Mouse (Mus musculus) heart, embryonic 11.5 days (tissue): ENCODE measurements at regions not wholly inside any gene's neighbourhood (a gene's known extent, or its start where the extent isn't known, plus 50 kb on each side); places are given as distances from the start of the nearest gene placed in this dataset.
"Not testable (repeated sequence)": the region's sequence is repeated elsewhere in the genome, so short reads cannot be mapped to it uniquely, and the experiment has no call there.

Experiments
- ATAC-seq: fragments of 200-750 bp; cut with Nextera tagmentation; replicated peaks from 2 replicates; pipeline ENCODE4 v1.8.0; 2017; ENCODE audit warnings: moderate library complexity; ENCODE audit not compliant: insufficient number of reproducible peaks, low FRiP score, low TSS enrichment
- H3K27ac ChIP-seq: fragments of 300-500 bp; sonication (generic); 2 replicates; pipeline ENCODE4 v1.5.1; 2014; ENCODE audit warnings: mild to moderate bottlenecking, low read depth, low read length
- H3K27me3 ChIP-seq: fragments of 300-500 bp; sonication (generic); 2 replicates; pipeline ENCODE4 v1.6.1; 2014; ENCODE audit warnings: mild to moderate bottlenecking, low read length, mixed read lengths; ENCODE audit not compliant: control insufficient read depth, insufficient read depth
- H3K36me3 ChIP-seq: fragments of 300-500 bp; sonication (generic); 2 replicates; pipeline ENCODE4 v1.6.1; 2014; ENCODE audit warnings: mild to moderate bottlenecking, low read length, moderate library complexity, mixed read lengths; ENCODE audit not compliant: control insufficient read depth, insufficient read depth
- H3K4me1 ChIP-seq: fragments of 300-500 bp; sonication (generic); 2 replicates; pipeline ENCODE4 v1.6.1; 2014; ENCODE audit warnings: low read length; ENCODE audit not compliant: control insufficient read depth, insufficient read depth
- H3K4me2 ChIP-seq: fragments of 300-500 bp; sonication (generic); 2 replicates; pipeline ENCODE4 v1.6.1; 2014; ENCODE audit warnings: mild to moderate bottlenecking, moderate library complexity
- H3K4me3 ChIP-seq: fragments of 300-500 bp; sonication (generic); 2 replicates; pipeline ENCODE4 v1.5.1; 2014; ENCODE audit warnings: low read depth, low read length
- H3K9ac ChIP-seq: fragments of 300-500 bp; sonication (generic); 2 replicates; pipeline ENCODE4 v1.6.1; 2014; ENCODE audit warnings: mild to moderate bottlenecking, low read depth, low read length, moderate library complexity
- H3K9me3 ChIP-seq: fragments of 300-500 bp; sonication (generic); replicated peaks from 2 replicates; pipeline ENCODE4 v1.6.1; 2016; ENCODE audit warnings: low read length; ENCODE audit not compliant: control insufficient read depth
- WGBS: fragments of 180-500 bp; shearing (Covaris S2); extraction: QIAGEN DNeasy Blood & Tissue Kit; methylation state at CpG from one replicate; pipeline ENCODE4 v1.1.7; 2014; ENCODE audit not compliant: insufficient replicate concordance; 5-methylcytosine and 5-hydroxymethylcytosine counted together

DNA sequence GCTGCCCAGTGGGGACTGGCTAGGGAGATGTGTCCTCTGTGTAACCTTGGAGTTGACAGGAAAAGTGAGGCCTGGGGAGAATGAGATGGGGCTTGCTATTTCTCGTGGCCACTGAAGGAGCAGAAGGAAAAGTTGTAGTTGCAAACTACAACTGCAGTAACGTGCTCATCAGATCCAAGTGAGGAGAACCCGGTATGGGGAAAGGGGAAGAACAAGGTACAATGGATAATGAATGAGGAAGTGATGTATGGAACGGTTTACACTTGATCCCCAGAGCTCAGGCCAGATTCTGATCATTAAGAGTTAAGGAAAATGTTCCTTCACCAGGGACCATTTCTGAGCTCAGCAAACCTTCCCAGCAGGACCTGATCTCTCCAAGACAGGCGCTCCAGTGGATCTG lies 92.6 kb downstream of the Phlda1 start:
- WGBS, result 80% methylated on average over 5 of the region's 5 CpGs

DNA sequence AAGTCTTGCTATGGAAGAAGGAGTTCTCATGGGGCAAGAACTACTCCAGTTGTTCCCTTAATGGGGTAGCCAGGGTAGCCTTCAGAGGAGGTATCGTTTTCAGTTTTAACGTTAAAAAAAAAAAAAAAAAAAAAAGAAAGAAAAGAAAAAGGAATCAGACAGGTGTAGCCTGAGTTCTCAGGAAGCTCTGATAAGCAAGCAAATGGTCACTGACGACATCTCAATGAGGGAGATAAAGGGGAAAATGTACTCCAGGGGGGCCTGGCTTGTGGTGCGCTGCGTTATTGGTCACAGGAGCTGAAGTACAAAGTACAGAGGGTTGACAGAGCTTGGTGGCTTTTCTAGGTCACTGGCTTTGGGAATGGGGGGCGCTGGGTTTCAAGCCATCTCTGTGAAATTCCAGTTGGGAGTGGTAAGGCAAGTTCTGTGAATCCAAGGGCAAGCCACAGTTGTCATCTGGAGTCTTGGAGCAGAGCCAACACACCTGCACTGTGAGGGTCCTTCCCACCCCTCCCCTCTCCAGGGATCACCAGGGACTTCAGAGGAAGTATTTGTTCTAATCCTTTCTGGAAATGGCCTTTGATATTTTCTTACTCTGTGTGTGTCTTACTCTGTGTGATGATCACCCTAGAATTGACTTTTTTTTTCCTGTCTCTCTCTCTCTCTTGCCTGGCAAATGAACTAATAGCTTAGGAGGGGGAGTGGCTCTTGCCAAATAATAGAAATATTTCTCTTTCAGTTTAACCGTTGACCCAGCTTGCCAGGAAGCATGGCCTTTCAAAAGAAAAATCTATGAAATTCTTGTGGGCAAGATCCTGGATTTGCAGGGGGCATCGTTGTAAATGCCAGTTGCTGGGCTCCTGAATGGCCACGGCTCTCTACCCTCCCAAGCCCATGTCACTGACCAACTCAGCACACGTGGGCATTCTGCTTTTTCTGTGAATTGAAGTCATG lies 93.5 kb downstream of the Phlda1 start:
- H3K9me3 ChIP-seq, result no peaks in the 10 kb centered on the region; the same call in 1 of the 2 replicates
- H3K27me3 ChIP-seq, result no peaks in the 10 kb centered on the region
- WGBS, result 46% methylated on average over 10 of the region's 10 CpGs
- H3K36me3 ChIP-seq, result no peaks in the 10 kb centered on the region
- no peak overlapping the region for H3K27ac ChIP-seq
- no peak overlapping the region for H3K9ac ChIP-seq
- H3K4me3 ChIP-seq, result no peak overlapping the region
- H3K4me2 ChIP-seq, result no peak overlapping the region
- ATAC-seq, result no peak
- peaks cover 29% of the 10 kb centered on the region for H3K4me1 ChIP-seq

More for the DNA sequence above, 92.6 kb downstream of the Phlda1 start:
- Histone ChIP-seq H3K4me2 (no peak overlapping the region), H3K36me3 (no peaks in the 10 kb centered on the region), H3K9ac (no peak overlapping the region), H3K27ac (no peak overlapping the region), H3K9me3 (no peaks in the 10 kb centered on the region; the same call in 1 of the 2 replicates), H3K4me1 (peaks cover 34% of the 10 kb centered on the region), H3K27me3 (no peaks in the 10 kb centered on the region), H3K4me3 (no peak overlapping the region)
- ATAC-seq, result no peak

DNA sequence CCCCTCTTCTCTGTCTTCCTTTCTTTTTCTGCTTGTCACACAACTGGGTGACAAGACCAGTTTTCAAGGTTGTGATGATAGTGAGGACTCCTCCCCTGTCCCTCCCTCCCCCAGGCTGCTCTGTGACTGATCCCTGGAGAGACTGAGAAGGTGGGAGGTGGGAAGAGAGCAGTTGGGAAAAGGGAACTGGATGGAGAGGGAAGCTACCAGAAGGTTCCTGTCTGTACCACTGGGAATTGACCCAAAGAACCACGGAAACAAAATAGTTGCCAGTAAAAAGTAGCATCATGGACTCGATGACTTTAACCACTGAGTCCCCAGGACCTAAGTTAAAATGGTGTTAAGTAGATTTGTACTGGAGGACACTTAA lies 94.2 kb downstream of the Phlda1 start:
- WGBS, result 32% methylated on average over 2 of the region's 2 CpGs
- Histone ChIP-seq H3K9me3 (no peaks in the 10 kb centered on the region; the same call in 1 of the 2 replicates), H3K4me1 (peaks cover 22% of the 10 kb centered on the region), H3K27ac (no peak overlapping the region), H3K27me3 (no peaks in the 10 kb centered on the region), H3K4me3 (no peak overlapping the region), H3K9ac (no peak overlapping the region), H3K4me2 (no peak overlapping the region), H3K36me3 (no peaks in the 10 kb centered on the region)
- no peak for ATAC-seq

DNA sequence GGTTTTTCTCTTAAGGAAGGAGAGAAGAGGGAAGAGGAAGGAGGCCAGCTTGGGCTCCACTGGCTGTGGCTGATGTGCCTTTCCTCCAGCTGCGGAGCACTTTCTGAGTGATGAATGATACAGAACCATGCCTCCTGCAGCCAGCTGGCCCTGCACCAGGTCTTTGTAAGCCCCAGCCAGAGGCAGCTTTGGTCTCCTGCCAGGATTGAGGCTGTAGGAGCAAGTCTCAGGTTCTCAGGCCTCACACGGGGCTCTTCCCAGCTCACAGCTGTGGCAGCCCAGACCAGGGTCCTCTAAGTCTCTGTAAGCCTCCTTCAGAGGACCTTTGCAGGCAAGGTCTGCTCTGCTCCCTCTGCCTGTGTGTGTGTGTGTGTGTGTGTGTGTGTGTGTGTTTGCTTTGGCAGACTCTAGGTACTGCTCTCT lies 94.6 kb downstream of the Phlda1 start:
- no peak overlapping the region for H3K27ac ChIP-seq
- WGBS, result 9% methylated on average over 2 of the region's 2 CpGs
- ATAC-seq, result peak; percentile 53; the same call in 1 of the 2 replicates
- H3K4me2 ChIP-seq, result no peak overlapping the region
- H3K9me3 ChIP-seq, result no peaks in the 10 kb centered on the region; the same call in 1 of the 2 replicates
- no peak overlapping the region for H3K9ac ChIP-seq
- peaks cover 20% of the 10 kb centered on the region for H3K4me1 ChIP-seq
- H3K36me3 ChIP-seq, result no peaks in the 10 kb centered on the region
- no peaks in the 10 kb centered on the region for H3K27me3 ChIP-seq
- H3K4me3 ChIP-seq, result no peak overlapping the region

DNA sequence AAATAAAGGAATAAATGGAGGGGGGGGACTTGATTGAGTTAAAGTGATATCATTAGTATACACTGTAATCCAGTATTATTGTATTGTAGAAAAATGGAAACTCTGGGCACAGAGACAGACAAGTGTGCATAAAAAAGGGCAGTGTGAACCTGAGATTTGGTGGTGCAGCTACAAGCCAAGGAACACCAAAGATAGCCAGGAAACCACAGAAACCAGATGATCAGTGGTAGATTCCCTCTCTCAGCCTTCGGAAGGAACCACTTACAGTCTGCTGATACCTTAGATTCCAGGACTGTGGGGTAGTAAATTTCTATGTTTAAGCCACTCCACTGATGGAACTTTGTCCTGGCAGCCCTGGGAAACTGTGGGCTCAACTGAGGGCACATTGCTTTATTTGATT lies 97.1 kb downstream of the Phlda1 start:
- H3K4me1 ChIP-seq, result peaks cover 13% of the 10 kb centered on the region
- H3K36me3 ChIP-seq, result no peaks in the 10 kb centered on the region
- H3K4me2 ChIP-seq, result no peak overlapping the region
- H3K4me3 ChIP-seq, result no peak overlapping the region
- no peaks in the 10 kb centered on the region; the same call in 1 of the 2 replicates for H3K9me3 ChIP-seq
- H3K27me3 ChIP-seq, result no peaks in the 10 kb centered on the region
- 76% methylated on average over 1 of the region's 1 CpGs for WGBS
- H3K27ac ChIP-seq, result no peak overlapping the region
- no peak overlapping the region for H3K9ac ChIP-seq
- ATAC-seq, result no peak

DNA sequence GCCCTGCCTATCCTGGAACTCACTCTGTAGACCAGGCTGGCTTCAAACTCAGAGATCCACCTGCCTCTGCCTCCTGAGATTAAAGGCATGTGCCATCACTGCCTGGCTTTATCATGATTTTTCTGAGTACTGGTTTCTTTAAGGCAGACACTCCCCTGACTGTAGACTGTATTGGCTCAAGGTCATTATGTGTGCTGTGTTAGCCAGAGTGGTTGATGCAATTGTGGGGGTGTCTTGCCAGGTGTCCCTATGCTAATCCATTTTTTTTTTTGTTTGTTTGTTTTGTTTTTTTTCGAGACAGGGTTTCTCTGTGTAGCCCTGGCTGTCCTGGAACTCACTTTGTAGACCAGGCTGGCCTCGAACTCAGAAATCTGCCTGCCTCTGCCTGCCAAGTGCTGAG lies 101.3 kb downstream of the Phlda1 start:
- H3K4me2 ChIP-seq, H3K36me3 ChIP-seq, H3K27ac ChIP-seq, H3K27me3 ChIP-seq, H3K9ac ChIP-seq, H3K4me1 ChIP-seq, ATAC-seq, H3K9me3 ChIP-seq, H3K4me3 ChIP-seq: not testable (repeated sequence)
- WGBS, result 88% methylated on average over 2 of the region's 2 CpGs

DNA sequence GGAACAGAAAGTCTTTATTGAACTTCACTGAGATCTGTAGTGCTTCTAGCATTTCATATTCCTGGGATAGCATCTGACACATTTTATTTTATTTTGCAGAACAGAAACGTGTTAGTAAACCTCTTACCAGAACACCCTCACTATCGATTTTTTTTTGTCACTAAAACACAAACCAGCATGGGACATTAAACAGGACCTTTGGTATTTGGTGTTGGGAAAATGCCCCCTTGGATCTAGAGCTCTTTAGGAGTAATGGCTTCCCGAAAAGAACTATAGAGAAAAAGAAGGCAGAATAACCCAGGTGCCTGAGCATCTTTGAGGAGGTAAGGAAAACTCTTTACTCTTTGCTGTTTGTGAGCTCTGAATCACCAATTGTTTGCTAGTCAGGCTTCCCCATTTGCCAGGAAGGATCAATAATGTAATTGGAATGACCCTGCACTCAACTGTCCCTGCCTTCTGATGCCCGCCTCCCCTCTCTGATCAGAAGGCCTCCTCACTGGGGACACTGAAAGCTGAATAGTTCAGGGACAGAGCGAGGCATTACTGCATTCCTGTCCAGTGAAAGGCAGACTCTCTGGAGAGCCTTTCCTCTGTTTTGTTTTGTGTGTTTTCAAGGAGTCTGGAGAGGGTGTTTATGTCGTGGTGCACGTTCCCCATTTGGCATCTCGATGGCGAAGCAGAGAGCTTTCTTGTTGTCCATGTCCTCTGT lies 102.5 kb downstream of the Phlda1 start:
- Histone ChIP-seq H3K27me3 (no peaks in the 10 kb centered on the region), H3K4me3 (no peak overlapping the region), H3K36me3 (no peaks in the 10 kb centered on the region), H3K4me1 (no peaks in the 10 kb centered on the region), H3K4me2 (no peak overlapping the region), H3K27ac (no peak overlapping the region), H3K9ac (no peak overlapping the region), H3K9me3 (no peaks in the 10 kb centered on the region; the same call in 1 of the 2 replicates)
- whole genome bisulfite sequencing, result 73% methylated on average over 9 of the region's 9 CpGs
- no peak for ATAC-seq

DNA sequence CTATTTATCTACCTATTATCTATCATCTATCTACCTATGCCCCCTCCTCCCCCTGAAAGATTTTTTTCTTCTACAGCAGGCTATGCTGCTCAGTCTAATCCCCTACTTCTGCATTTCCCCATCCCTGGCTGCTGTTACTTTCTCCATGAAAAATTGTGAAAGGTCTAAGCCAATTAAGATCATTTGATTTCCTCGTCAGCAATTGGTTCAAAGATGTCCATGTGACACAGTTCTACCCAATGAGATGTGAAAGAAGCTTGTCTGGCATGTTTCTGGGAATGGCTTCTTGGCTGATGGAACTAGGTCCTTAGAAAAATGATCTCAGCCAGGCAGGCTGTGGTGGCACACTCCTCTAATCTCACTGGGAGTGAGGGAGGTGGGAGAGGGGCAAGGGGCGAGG lies 103.8 kb downstream of the Phlda1 start:
- no peaks in the 10 kb centered on the region for H3K27me3 ChIP-seq
- no peaks in the 10 kb centered on the region for H3K36me3 ChIP-seq
- H3K9ac ChIP-seq, result no peak overlapping the region
- H3K9me3 ChIP-seq, result no peaks in the 10 kb centered on the region
- no peaks in the 10 kb centered on the region for H3K4me1 ChIP-seq
- H3K4me2 ChIP-seq, result no peak overlapping the region
- H3K27ac ChIP-seq, result no peak overlapping the region
- ATAC-seq, result no peak
- 92% methylated on average over 2 of the region's 2 CpGs for WGBS
- H3K4me3 ChIP-seq, result no peak overlapping the region
